Mouse (Mus musculus) heart, postnatal 25 days (tissue): ENCODE results near the gene Pola1. TPM values are rescaled to one million over a fixed set of nuclear protein-coding genes. Genes with fewer than 3 reads are reported as not detected.

Experiments
- DNase-seq: peaks from one replicate; pipeline ENCODE4 v3.0.0; 2022; ENCODE audit warnings: low spot score
- intact Hi-C: fragments of 180-260 bp; cut with DNase I; formaldehyde crosslinking; loops from one replicate; pipeline ENCODE4 v1.15.1; 2025
- total RNA-seq, 2 experiments: library from RNA; stranded (reverse); gene quantifications; 2 replicates each; pipeline ENCODE4 v1.2.3; 2021

The Pola1 gene
- total RNA-seq, 2 experiments from 2014 or later = 4.8 to 5.2 TPM

DNA sequence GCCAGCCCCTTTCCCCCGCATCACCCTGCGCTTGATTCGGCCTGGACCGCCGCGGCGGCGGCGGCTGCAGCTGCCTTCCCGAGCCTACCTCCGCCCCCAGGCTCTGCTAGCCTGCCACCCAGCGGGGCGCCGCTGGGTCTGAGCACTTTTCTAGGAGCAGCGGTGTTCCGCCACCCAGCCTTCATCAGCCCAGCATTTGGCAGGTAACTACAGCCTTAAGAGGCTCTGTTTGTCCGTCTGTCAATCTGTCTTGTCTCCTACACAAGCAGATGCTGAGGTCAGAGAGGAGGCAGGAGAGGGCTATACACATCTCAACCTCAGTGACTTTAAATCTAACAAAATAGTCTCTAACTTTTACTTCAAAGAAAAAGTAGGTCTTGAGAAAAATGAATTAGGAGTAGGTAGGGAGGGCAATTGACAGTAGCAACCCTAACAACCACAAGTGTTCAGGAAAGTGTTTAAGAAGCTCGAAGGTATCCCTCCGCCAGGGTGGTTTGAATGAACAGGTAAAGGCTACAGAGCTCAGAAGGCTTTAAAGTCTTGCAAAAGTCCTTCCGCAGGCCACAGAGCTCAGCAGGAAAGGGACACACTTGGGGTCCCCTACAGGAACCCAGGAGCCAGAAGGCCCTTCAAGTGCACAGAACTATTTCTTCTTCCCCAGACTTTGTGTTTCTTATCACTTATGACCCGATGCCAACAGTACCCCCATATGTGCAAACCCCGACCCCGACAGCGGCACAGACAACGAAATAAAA, 337.0 kb downstream of the Pola1 start:
- intact Hi-C loops = loop anchor here (10.0 kb wide), 1 partner anchor 220 kb away; no protein-coding TSS in a partner anchor

GRCm38 (mm10) chrX:93292031-93292430, 339.9 kb downstream of the Pola1 start:
- intact Hi-C loops = loop anchor here (10.0 kb wide), 1 partner anchor 217 kb away; no protein-coding TSS in a partner anchor
- DNase-seq = no peak

More for the DNA sequence above, 337.0 kb downstream of the Pola1 start:
- DNase-seq = no peak

GRCm38 (mm10) chrX:93289851-93290380, 342.0 kb downstream of the Pola1 start:
- intact Hi-C loops = loop anchor here (10.0 kb wide), 2 partner anchors 175 to 215 kb away; no protein-coding TSS in a partner anchor
- DNase-seq = no peak

DNA sequence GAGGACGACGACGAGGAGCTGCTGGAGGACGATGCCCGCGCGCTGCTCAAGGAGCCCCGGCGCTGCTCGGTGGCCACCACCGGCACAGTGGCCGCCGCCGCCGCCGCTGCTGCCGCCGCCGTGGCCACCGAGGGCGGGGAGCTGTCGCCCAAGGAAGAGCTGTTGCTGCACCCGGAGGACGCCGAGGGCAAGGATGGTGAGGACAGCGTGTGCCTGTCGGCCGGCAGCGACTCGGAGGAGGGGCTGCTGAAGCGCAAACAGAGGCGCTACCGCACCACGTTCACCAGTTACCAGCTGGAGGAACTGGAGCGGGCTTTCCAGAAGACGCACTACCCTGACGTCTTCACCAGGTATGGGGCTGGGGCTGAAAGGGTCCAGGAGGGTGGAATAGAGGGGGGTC, 342.9 kb downstream of the Pola1 start:
- intact Hi-C loops = loop anchor here (10.0 kb wide), 1 partner anchor 176 kb away; no protein-coding TSS in a partner anchor
- no peak for DNase-seq

- DNase-seq = no peak
- intact Hi-C loops = loop anchor here (10.0 kb wide), 1 partner anchor 176 kb away; no protein-coding TSS in a partner anchor
These were observed 343.6 kb downstream of the Pola1 start for GRCm38 (mm10) chrX:93288339-93288738.

DNA sequence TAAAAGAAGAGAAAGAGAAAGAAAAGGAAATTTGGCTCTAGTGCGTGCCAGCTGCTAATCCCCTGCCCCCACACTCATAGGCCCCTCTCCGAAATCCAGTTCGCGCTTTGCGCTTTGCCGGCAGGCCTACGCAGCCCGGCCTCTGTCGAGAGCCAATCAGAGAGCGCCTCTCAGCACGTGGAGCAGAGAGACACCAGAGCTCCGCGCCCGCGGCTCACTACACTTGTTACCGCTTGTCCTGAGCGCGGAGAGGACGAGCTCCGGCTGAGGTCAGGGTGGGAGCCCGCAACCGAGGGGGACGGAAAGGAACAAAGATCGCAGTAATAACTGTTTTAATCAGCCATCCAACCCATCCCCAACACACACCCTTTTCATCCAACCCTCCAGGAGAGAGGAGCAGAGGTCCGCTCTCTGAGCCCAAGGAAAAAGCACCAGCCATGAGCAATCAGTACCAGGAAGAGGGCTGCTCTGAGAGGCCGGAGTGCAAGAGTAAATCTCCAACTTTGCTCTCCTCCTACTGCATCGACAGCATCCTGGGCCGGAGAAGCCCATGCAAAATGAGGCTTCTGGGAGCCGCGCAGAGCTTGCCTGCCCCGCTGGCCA, 345.6 kb downstream of the Pola1 start, which contains the start of gene Arx:
Gene Arx (plus strand): TSS at position 155 of the 603 bp plus-strand sequence.
- intact Hi-C loops = loop anchor here (10.0 kb wide), 1 partner anchor 178 kb away; no protein-coding TSS in a partner anchor
- no peak for DNase-seq

GRCm38 (mm10) chrX:93285091-93285490, 346.9 kb downstream of the Pola1 start:
- intact Hi-C loops = loop anchor here (10.0 kb wide), 1 partner anchor 180 kb away; no protein-coding TSS in a partner anchor
- DNase-seq = no peak

GRCm38 (mm10) chrX:93281756-93282155, 350.2 kb downstream of the Pola1 start:
- intact Hi-C loops = loop anchor here (10.0 kb wide), 1 partner anchor 183 kb away; no protein-coding TSS in a partner anchor
- DNase-seq = no peak

DNA sequence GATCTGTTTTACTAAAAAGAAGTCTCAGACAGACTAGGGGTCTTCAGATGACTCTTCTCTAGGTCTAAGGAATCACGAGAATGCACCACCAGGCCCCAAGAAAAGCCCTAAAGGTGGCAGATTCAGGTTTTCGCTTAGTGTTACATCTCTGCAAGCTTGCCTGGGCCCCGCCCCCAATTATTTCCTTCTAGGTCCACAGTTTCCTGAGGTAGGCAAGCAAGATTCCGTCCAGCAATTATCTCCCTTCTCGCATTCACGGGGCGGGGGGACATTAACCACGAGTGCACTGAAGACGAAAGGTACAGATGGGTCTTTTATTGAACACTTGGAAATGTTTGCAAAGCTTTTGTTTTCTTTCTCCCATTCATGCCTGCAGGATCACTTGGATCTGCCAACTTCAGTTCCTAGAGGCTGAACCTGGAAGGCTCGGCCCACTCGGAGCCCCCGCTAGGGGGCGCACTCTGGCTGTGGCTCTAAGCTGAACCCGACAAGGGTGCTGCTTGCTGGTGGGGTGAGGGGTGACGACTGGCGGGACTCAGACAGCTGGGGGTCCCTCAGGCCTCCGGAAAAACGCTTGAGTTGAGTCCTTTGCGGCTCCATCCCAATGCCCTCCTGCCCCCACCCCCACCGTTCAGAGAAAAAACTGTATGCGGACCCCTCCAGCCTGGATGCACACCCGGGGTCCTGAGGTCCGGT, 350.8 kb downstream of the Pola1 start:
- intact Hi-C loops = loop anchor here (10.0 kb wide), 1 partner anchor 184 kb away; no protein-coding TSS in a partner anchor
- DNase-seq = no peak

DNA sequence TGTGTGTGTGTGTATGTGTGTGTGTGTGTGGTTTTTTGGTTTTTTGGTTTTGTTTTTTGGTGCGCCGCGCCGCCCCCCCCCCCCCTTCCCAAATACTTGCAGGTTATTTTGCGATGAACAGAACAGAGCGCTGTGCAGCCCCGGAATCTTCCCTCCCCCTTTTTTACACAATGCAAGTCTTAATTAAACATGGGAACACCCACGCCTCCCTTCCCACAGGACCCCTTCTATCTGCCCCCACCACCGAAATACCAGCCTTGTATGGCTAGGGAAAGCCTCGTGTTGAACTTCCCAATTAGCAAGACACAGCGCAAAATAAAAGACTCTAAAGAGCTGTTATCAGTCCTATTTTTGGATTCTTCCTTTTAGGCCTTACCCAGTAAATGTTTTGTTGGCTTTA, 352.0 kb downstream of the Pola1 start:
- intact Hi-C loops = loop anchor here (10.0 kb wide), 1 partner anchor 185 kb away; no protein-coding TSS in a partner anchor
- DNase-seq = no peak

GRCm38 (mm10) chrX:93275689-93276088, 356.3 kb downstream of the Pola1 start:
- intact Hi-C loops = no loop called here
- no peak for DNase-seq

Other genes starting within 250 kb of the Pola1 start
- under 1 TPM; 0.17 to 0.34 TPM for gene Pcyt1b, start 22.7 kb upstream of the Pola1 start, total RNA-seq
- 1 to 10 TPM; 3.0 to 3.8 TPM for gene Pdk3, start 200.0 kb upstream of the Pola1 start, total RNA-seq